Mouse (Mus musculus) stomach, embryonic 14.5 days (tissue): ENCODE data around the gene Palld. TPM values are rescaled to one million over a fixed set of nuclear protein-coding genes. Genes with fewer than 3 reads are reported as not detected.

ENCODE experiments used
- ATAC-seq: fragments of 200-750 bp; cut with Nextera tagmentation; 2 replicates; pipeline ENCODE4 v1.8.0; 2017; ENCODE audit warnings: low read depth, moderate TSS enrichment; ENCODE audit not compliant: insufficient number of reproducible peaks, insufficient read depth, low FRiP score
- H3K27ac ChIP-seq: fragments of 300-500 bp; sonication (generic); 2 replicates; pipeline ENCODE4 v1.5.1; 2014; ENCODE audit warnings: mild to moderate bottlenecking, low read length, moderate library complexity, mixed read lengths
- H3K27me3 ChIP-seq: fragments of 300-500 bp; sonication (generic); 2 replicates; pipeline ENCODE4 v1.6.1; 2014; ENCODE audit warnings: low read length, control low read depth, mixed read lengths; ENCODE audit not compliant: control insufficient read depth, insufficient read depth
- H3K36me3 ChIP-seq: fragments of 300-500 bp; sonication (generic); 2 replicates; pipeline ENCODE4 v1.6.1; 2014; ENCODE audit warnings: mild to moderate bottlenecking, control low read depth, low read length, moderate library complexity, mixed read lengths; ENCODE audit not compliant: control insufficient read depth, insufficient read depth
- H3K4me1 ChIP-seq: fragments of 300-500 bp; sonication (generic); 2 replicates; pipeline ENCODE4 v1.6.1; 2014; ENCODE audit warnings: low read length, control low read depth, mixed read lengths; ENCODE audit not compliant: control insufficient read depth, insufficient read depth
- H3K4me2 ChIP-seq: fragments of 300-500 bp; sonication (generic); replicated peaks from 2 replicates; pipeline ENCODE4 v1.6.1; 2014; ENCODE audit warnings: low read depth, low read length, control low read depth
- H3K4me3 ChIP-seq: fragments of 300-500 bp; sonication (generic); 2 replicates; pipeline ENCODE4 v1.5.1; 2014; ENCODE audit warnings: low read depth, low read length, control low read depth
- H3K9ac ChIP-seq: fragments of 300-500 bp; sonication (generic); replicated peaks from 2 replicates; pipeline ENCODE4 v1.6.1; 2014; ENCODE audit warnings: low read depth, mild to moderate bottlenecking, control low read depth, low read length, moderate library complexity, mixed read lengths
- H3K9me3 ChIP-seq: fragments of 300-500 bp; sonication (generic); 2 replicates; pipeline ENCODE4 v1.6.1; 2016; ENCODE audit warnings: low read depth, low read length, control low read depth; ENCODE audit not compliant: control insufficient read depth
- WGBS: fragments of 180-500 bp; shearing (Covaris S2); extraction: QIAGEN DNeasy Blood & Tissue Kit; methylation state at CpG from one replicate; pipeline ENCODE4 v1.1.7; 2014; 5-methylcytosine and 5-hydroxymethylcytosine counted together
- polyA plus RNA-seq: library from polyadenylated mRNA; unstranded; fragments of >200 nt; fragmentation: Nextera tagmentation; extraction: Ambion mirVana; gene quantifications from 2 replicates; pipeline ENCODE4 v1.2.1, GENCODE M21; 2014

The Palld gene
- polyA plus RNA-seq, 1 experiment from 2014 or later, result 91.0 TPM

DNA sequence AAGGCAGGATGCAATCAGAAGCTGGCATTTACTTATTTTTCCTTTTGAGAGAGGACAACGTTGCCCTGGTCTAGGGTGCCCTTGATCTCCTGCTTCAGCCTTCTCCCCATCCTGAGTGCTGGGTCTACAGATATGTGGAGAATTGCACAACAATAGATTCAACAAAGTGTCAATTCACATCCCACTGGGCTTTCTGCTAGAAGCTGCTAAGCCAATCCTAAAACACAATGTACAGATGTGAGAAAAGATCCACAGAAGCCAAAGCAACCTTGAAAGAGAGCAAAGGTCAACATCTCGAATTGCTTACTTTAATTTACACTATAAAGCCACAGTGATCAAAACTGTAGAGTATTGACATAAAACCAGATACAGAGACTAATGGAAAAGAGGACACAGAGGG is 270.2 kb downstream of the Palld start:
- no peak for ATAC-seq
- WGBS, result 67% methylated on average over 2 of the region's 2 CpGs
- H3K4me2 ChIP-seq, result no peak overlapping the region
- no peaks in the 10 kb centered on the region for H3K27me3 ChIP-seq
- no peak overlapping the region for H3K9ac ChIP-seq
- no peak overlapping the region for H3K4me3 ChIP-seq
- no peak overlapping the region for H3K27ac ChIP-seq
- H3K4me1 ChIP-seq, result no peaks in the 10 kb centered on the region
- H3K9me3 ChIP-seq, result no peaks in the 10 kb centered on the region
- H3K36me3 ChIP-seq, result no peaks in the 10 kb centered on the region

- Histone ChIP-seq H3K4me3 (no peak overlapping the region), H3K4me1 (no peaks in the 10 kb centered on the region), H3K36me3 (no peaks in the 10 kb centered on the region), H3K27ac (no peak overlapping the region), H3K4me2 (no peak overlapping the region), H3K9me3 (no peaks in the 10 kb centered on the region), H3K9ac (no peak overlapping the region), H3K27me3 (no peaks in the 10 kb centered on the region)
- 83% methylated on average over 1 of the region's 1 CpGs for WGBS
- no peak for ATAC-seq
These were observed 272.9 kb downstream of the Palld start for GRCm38 (mm10) chr8:61629631-61629968.

DNA sequence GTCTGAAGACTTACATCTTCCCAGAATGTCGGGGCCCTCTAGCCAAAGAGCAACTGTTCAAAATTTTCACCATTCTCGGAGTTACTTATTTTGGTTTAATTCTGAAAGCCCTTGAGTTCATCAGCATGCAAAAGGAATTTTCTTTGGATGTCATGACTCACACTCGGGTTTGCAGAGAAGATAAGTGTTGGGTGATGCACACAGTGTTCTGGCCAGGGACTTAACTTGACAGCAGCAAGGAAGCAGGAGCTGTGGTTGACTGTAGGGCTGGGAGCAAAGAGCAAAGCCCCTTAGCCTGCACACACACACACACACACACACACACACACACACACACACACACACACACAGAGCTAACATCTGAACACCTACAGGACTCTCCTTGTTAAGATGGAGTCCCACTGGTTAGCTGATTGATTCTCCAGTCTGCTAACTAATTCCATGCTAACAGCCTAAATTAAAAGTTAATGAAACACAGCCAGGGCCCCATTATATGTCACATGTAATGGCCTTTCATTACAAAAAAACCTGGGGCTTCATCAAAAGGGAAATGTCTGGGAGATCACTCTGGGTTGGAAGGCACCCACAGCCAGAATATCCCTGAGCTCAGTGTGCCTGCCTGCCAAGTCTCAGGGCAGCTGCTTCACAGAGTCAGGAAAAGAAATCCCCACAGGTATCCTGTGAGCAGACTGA is 273.4 kb downstream of the Palld start:
- Histone ChIP-seq H3K27me3 (no peaks in the 10 kb centered on the region), H3K9me3 (no peaks in the 10 kb centered on the region), H3K4me1 (no peaks in the 10 kb centered on the region), H3K9ac (no peak overlapping the region), H3K4me3 (no peak overlapping the region), H3K36me3 (no peaks in the 10 kb centered on the region), H3K27ac (no peak overlapping the region), H3K4me2 (no peak overlapping the region)
- WGBS, result 70% methylated on average over 3 of the region's 3 CpGs
- no peak for ATAC-seq

- Histone ChIP-seq H3K4me2 (no peak overlapping the region), H3K9me3 (no peaks in the 10 kb centered on the region), H3K4me1 (no peaks in the 10 kb centered on the region), H3K27me3 (no peaks in the 10 kb centered on the region), H3K9ac (no peak overlapping the region), H3K36me3 (no peaks in the 10 kb centered on the region), H3K27ac (no peak overlapping the region), H3K4me3 (no peak overlapping the region)
- ATAC-seq, result no peak
- 82% methylated on average over 8 of the region's 8 CpGs for WGBS
These were observed 276.1 kb downstream of the Palld start for GRCm38 (mm10) chr8:61626246-61626952.

- no peak overlapping the region for H3K9ac ChIP-seq
- WGBS, result 61% methylated on average over 8 of the region's 8 CpGs
- no peaks in the 10 kb centered on the region for H3K9me3 ChIP-seq
- H3K4me2 ChIP-seq, result no peak overlapping the region
- no peak overlapping the region for H3K27ac ChIP-seq
- no peaks in the 10 kb centered on the region for H3K36me3 ChIP-seq
- ATAC-seq, result no peak
- H3K4me3 ChIP-seq, result no peak overlapping the region
- H3K4me1 ChIP-seq, result no peaks in the 10 kb centered on the region
- no peaks in the 10 kb centered on the region for H3K27me3 ChIP-seq
These were observed 276.8 kb downstream of the Palld start for GRCm38 (mm10) chr8:61625656-61626210.

DNA sequence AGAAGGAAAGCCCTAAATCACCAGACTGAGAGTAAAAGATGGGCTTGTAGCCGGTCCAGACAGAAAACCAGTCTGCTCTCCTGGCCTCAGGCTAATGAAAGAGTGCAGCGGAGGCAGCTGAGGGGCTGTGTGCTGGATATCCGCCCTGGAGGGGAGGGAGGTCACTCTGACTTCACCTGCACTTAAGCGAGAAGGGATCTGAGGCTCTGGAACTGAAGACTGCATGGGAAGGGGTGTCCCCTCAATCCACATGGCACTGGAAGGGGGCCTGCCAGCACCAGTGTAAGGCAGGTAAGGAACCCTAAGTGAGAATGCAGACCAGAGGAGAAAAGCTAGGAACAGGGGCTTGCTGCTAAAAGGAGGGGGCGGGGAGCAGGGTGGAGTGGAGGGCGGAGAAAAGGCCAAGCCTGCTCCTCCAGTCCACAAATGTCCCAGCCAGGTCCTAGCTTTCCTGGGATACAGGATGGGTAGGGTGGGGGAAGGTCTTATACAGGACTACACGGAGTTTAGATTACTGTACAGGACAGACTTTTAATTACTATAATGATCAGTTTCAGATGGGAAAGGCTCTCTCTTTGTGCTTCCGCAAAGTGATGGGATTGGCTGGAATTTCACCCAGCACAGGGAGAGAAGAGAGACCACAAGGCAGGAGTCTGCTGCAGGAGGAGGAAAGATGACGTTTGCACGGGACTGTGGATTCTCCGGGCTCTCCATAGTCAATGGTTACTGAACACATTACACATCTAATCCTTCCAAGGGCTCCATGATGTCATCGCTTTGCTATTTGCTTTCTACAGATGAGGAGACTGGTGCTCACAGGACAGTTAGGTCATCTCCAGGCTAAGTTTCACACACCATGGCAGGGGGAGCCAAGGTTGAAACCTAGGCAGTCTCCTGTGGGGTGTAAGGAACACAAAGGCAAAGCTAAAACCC is 278.7 kb downstream of the Palld start:
- Histone ChIP-seq H3K9me3 (no peaks in the 10 kb centered on the region), H3K4me1 (no peaks in the 10 kb centered on the region), H3K4me3 (no peak overlapping the region), H3K9ac (no peak overlapping the region), H3K27ac (no peak overlapping the region), H3K4me2 (no peak overlapping the region), H3K27me3 (no peaks in the 10 kb centered on the region), H3K36me3 (no peaks in the 10 kb centered on the region)
- WGBS, result 39% methylated on average over 12 of the region's 12 CpGs
- 0 out of 2 replicates have a peak, but pooled peaks have one; percentile 33 for ATAC-seq

DNA sequence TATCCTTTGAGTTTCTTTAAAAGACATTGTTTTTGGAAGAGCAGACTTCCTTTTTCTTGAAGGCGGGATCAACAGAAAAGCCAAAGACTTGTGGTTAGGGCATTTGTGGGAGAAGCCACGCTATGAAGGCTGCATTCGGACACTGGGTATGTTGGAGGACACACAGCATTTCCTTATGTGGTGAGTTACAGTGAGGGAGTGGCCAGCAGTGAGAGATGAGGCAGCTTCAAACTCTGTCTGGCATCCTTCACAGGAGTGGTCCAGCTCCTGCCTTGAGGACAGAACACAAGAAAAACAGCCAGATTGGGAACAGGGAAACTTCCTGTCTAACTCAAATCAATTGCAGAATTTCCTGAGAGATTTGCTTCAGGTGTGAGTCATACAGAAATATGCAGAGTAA is 281.2 kb downstream of the Palld start:
- no peak overlapping the region for H3K4me3 ChIP-seq
- H3K27me3 ChIP-seq, result no peaks in the 10 kb centered on the region
- 77% methylated on average over 3 of the region's 3 CpGs for WGBS
- H3K36me3 ChIP-seq, result no peaks in the 10 kb centered on the region
- H3K27ac ChIP-seq, result no peak overlapping the region
- ATAC-seq, result no peak
- no peak overlapping the region for H3K9ac ChIP-seq
- no peaks in the 10 kb centered on the region for H3K9me3 ChIP-seq
- no peak overlapping the region for H3K4me2 ChIP-seq
- no peaks in the 10 kb centered on the region for H3K4me1 ChIP-seq

GRCm38 (mm10) chr8:61617651-61618050 is 284.8 kb downstream of the Palld start:
- no peak for ATAC-seq
- no peaks in the 10 kb centered on the region for H3K9me3 ChIP-seq
- H3K36me3 ChIP-seq, result no peaks in the 10 kb centered on the region
- H3K27ac ChIP-seq, result no peak overlapping the region
- no peaks in the 10 kb centered on the region for H3K4me1 ChIP-seq
- WGBS, result 66% methylated on average over 2 of the region's 2 CpGs
- H3K27me3 ChIP-seq, result no peaks in the 10 kb centered on the region
- no peak overlapping the region for H3K4me2 ChIP-seq
- H3K4me3 ChIP-seq, result no peak overlapping the region
- H3K9ac ChIP-seq, result no peak overlapping the region
